Mouse (Mus musculus): ENCODE data around the gene Trim63. TPM values are rescaled to one million over a fixed set of nuclear protein-coding genes. Genes with fewer than 3 reads are reported as not detected.

Gene Trim63
- polyA plus RNA-seq, 1 experiment from 2014 or later = 0.28 TPM

GRCm38 (mm10) chr4:134302084-134302483 is 12.8 kb upstream of the Trim63 start:
- 82% methylated on average over 5 of the region's 5 CpGs for WGBS
- H3K9ac ChIP-seq (replicated peaks) = no peak overlapping the region
- H3K27ac ChIP-seq (replicated peaks) = no peak overlapping the region
- H3K27me3 ChIP-seq = no peaks in the 10 kb centered on the region
- H3K36me3 ChIP-seq = no peaks in the 10 kb centered on the region
- ATAC-seq (ENCODE audit: low FRiP score, low read depth) = no peak
- no peak overlapping the region for H3K4me3 ChIP-seq
- H3K9me3 ChIP-seq = no peaks in the 10 kb centered on the region
- H3K4me1 ChIP-seq = peaks cover 3% of the 10 kb centered on the region
- H3K4me2 ChIP-seq (replicated peaks) = no peak overlapping the region

- Histone ChIP-seq H3K27me3 (no peaks in the 10 kb centered on the region), H3K4me2 (replicated peaks) (no peak overlapping the region), H3K4me1 (peaks cover 11% of the 10 kb centered on the region), H3K27ac (replicated peaks) (no peak overlapping the region), H3K4me3 (no peak overlapping the region), H3K36me3 (no peaks in the 10 kb centered on the region), H3K9ac (replicated peaks) (no peak overlapping the region), H3K9me3 (no peaks in the 10 kb centered on the region)
- 77% methylated on average over 2 of the region's 2 CpGs for WGBS
- no peak for ATAC-seq (ENCODE audit: low FRiP score, low read depth)
Measured at GRCm38 (mm10) chr4:134306963-134307362, 8.0 kb upstream of the Trim63 start.

GRCm38 (mm10) chr4:134307367-134308072 is 7.4 kb upstream of the Trim63 start:
- Histone ChIP-seq H3K9me3 (no peaks in the 10 kb centered on the region), H3K4me3 (no peak overlapping the region), H3K27me3 (no peaks in the 10 kb centered on the region), H3K27ac (replicated peaks) (no peak overlapping the region), H3K4me1 (peaks cover 11% of the 10 kb centered on the region), H3K9ac (replicated peaks) (no peak overlapping the region), H3K4me2 (replicated peaks) (peak overlapping the region; percentile 19; the same call in 1 of the 2 replicates), H3K36me3 (no peaks in the 10 kb centered on the region)
- WGBS = 15% methylated on average over 12 of the region's 12 CpGs
- ATAC-seq (ENCODE audit: low FRiP score, low read depth) = no peak

- peaks cover 15% of the 10 kb centered on the region for H3K4me1 ChIP-seq
Measured at GRCm38 (mm10) chr4:134310106-134310505, 4.8 kb upstream of the Trim63 start.

GRCm38 (mm10) chr4:134310656-134311055 is 4.3 kb upstream of the Trim63 start:
- Histone ChIP-seq H3K36me3 (no peaks in the 10 kb centered on the region), H3K4me1 (peaks cover 15% of the 10 kb centered on the region), H3K9me3 (0 out of 2 replicates have a peak, but pooled peaks cover 4% of the 10 kb centered on the region), H3K9ac (replicated peaks) (no peak overlapping the region), H3K4me2 (replicated peaks) (no peak overlapping the region), H3K27ac (replicated peaks) (no peak overlapping the region), H3K4me3 (no peak overlapping the region), H3K27me3 (no peaks in the 10 kb centered on the region)
- ATAC-seq (ENCODE audit: low FRiP score, low read depth) = no peak
- 91% methylated on average over 9 of the region's 9 CpGs for WGBS

More at GRCm38 (mm10) chr4:134310106-134310505, 4.8 kb upstream of the Trim63 start:
- Histone ChIP-seq H3K36me3 (no peaks in the 10 kb centered on the region), H3K4me3 (no peak overlapping the region), H3K9me3 (0 out of 2 replicates have a peak, but pooled peaks cover 4% of the 10 kb centered on the region), H3K27me3 (no peaks in the 10 kb centered on the region), H3K9ac (replicated peaks) (no peak overlapping the region), H3K27ac (replicated peaks) (no peak overlapping the region), H3K4me2 (replicated peaks) (no peak overlapping the region)
- ATAC-seq (ENCODE audit: low FRiP score, low read depth) = no peak
- WGBS = 88% methylated on average over 7 of the region's 7 CpGs

- WGBS = 89% methylated on average over 9 of the region's 9 CpGs
- Histone ChIP-seq H3K9me3 (0 out of 2 replicates have a peak, but pooled peaks cover 4% of the 10 kb centered on the region), H3K4me2 (replicated peaks) (no peak overlapping the region), H3K4me1 (peaks cover 15% of the 10 kb centered on the region), H3K27me3 (no peaks in the 10 kb centered on the region), H3K27ac (replicated peaks) (no peak overlapping the region), H3K4me3 (no peak overlapping the region), H3K36me3 (no peaks in the 10 kb centered on the region), H3K9ac (replicated peaks) (no peak overlapping the region)
- no peak for ATAC-seq (ENCODE audit: low FRiP score, low read depth)
Measured at GRCm38 (mm10) chr4:134311784-134312183, 3.1 kb upstream of the Trim63 start.

GRCm38 (mm10) chr4:134312341-134312740 is 2.6 kb upstream of the Trim63 start:
- Histone ChIP-seq H3K4me1 (peaks cover 10% of the 10 kb centered on the region), H3K27me3 (no peaks in the 10 kb centered on the region), H3K36me3 (no peaks in the 10 kb centered on the region), H3K27ac (replicated peaks) (no peak overlapping the region), H3K4me2 (replicated peaks) (no peak overlapping the region), H3K4me3 (no peak overlapping the region), H3K9me3 (0 out of 2 replicates have a peak, but pooled peaks cover 4% of the 10 kb centered on the region), H3K9ac (replicated peaks) (no peak overlapping the region)
- 94% methylated on average over 5 of the region's 5 CpGs for WGBS
- no peak for ATAC-seq (ENCODE audit: low FRiP score, low read depth)

- ATAC-seq (ENCODE audit: low FRiP score, low read depth) = no peak
- 95% methylated on average over 6 of the region's 6 CpGs for WGBS
- no peaks in the 10 kb centered on the region for H3K27me3 ChIP-seq
- H3K27ac ChIP-seq (replicated peaks) = no peak overlapping the region
- no peak overlapping the region for H3K4me2 ChIP-seq (replicated peaks)
- no peak overlapping the region for H3K4me3 ChIP-seq
- 0 out of 2 replicates have a peak, but pooled peaks cover 4% of the 10 kb centered on the region for H3K9me3 ChIP-seq
- no peak overlapping the region for H3K9ac ChIP-seq (replicated peaks)
- no peaks in the 10 kb centered on the region for H3K36me3 ChIP-seq
- H3K4me1 ChIP-seq = 0 out of 2 replicates have a peak, but pooled peaks cover 4% of the 10 kb centered on the region
Measured at GRCm38 (mm10) chr4:134312901-134313300, 2.0 kb upstream of the Trim63 start.

- H3K9ac ChIP-seq (replicated peaks) = no peak overlapping the region
- H3K27me3 ChIP-seq = peaks cover 4% of the 10 kb centered on the region; the same call in 1 of the 2 replicates
- no peak overlapping the region for H3K4me3 ChIP-seq
- 0 out of 2 replicates have a peak, but pooled peaks cover 4% of the 10 kb centered on the region for H3K9me3 ChIP-seq
- H3K4me2 ChIP-seq (replicated peaks) = no peak overlapping the region
- H3K27ac ChIP-seq (replicated peaks) = no peak overlapping the region
- WGBS = 86% methylated on average over 4 of the region's 4 CpGs
- no peak for ATAC-seq (ENCODE audit: low FRiP score, low read depth)
- H3K36me3 ChIP-seq = no peaks in the 10 kb centered on the region
- 0 out of 2 replicates have a peak, but pooled peaks cover 4% of the 10 kb centered on the region for H3K4me1 ChIP-seq
Measured at GRCm38 (mm10) chr4:134314081-134314655, 752 bp upstream of the Trim63 start.

- no peak overlapping the region for H3K4me2 ChIP-seq (replicated peaks)
Measured at GRCm38 (mm10) chr4:134315470-134315869, 550 bp downstream of the Trim63 start.

GRCm38 (mm10) chr4:134316390-134316789 is 1.5 kb downstream of the Trim63 start:
- ATAC-seq (ENCODE audit: low FRiP score, low read depth) = no peak

More at GRCm38 (mm10) chr4:134315470-134315869, 550 bp downstream of the Trim63 start:
- 0 out of 2 replicates have a peak, but pooled peaks cover 4% of the 10 kb centered on the region for H3K4me1 ChIP-seq
- H3K9me3 ChIP-seq = 0 out of 2 replicates have a peak, but pooled peaks cover 4% of the 10 kb centered on the region
- H3K4me3 ChIP-seq = no peak overlapping the region
- no peak for ATAC-seq (ENCODE audit: low FRiP score, low read depth)
- H3K36me3 ChIP-seq = no peaks in the 10 kb centered on the region
- H3K27ac ChIP-seq (replicated peaks) = no peak overlapping the region
- no peak overlapping the region for H3K9ac ChIP-seq (replicated peaks)
- H3K27me3 ChIP-seq = peaks cover 4% of the 10 kb centered on the region; the same call in 1 of the 2 replicates
- 84% methylated on average over 9 of the region's 9 CpGs for WGBS

GRCm38 (mm10) chr4:134319074-134319473 is 4.2 kb downstream of the Trim63 start:
- Histone ChIP-seq H3K36me3 (no peaks in the 10 kb centered on the region), H3K27ac (replicated peaks) (no peak overlapping the region), H3K4me2 (replicated peaks) (no peak overlapping the region), H3K4me1 (0 out of 2 replicates have a peak, but pooled peaks cover 4% of the 10 kb centered on the region), H3K4me3 (no peak overlapping the region), H3K9ac (replicated peaks) (no peak overlapping the region), H3K9me3 (no peaks in the 10 kb centered on the region), H3K27me3 (peaks cover 4% of the 10 kb centered on the region; the same call in 1 of the 2 replicates)
- 90% methylated on average over 5 of the region's 5 CpGs for WGBS
- ATAC-seq (ENCODE audit: low FRiP score, low read depth) = no peak

More at GRCm38 (mm10) chr4:134316390-134316789, 1.5 kb downstream of the Trim63 start:
- WGBS = 52% methylated on average over 16 of the region's 16 CpGs
- no peak overlapping the region for H3K4me3 ChIP-seq
- 0 out of 2 replicates have a peak, but pooled peaks cover 4% of the 10 kb centered on the region for H3K9me3 ChIP-seq
- no peak overlapping the region for H3K9ac ChIP-seq (replicated peaks)
- H3K4me1 ChIP-seq = 0 out of 2 replicates have a peak, but pooled peaks cover 4% of the 10 kb centered on the region
- H3K27me3 ChIP-seq = peaks cover 4% of the 10 kb centered on the region; the same call in 1 of the 2 replicates
- H3K27ac ChIP-seq (replicated peaks) = no peak overlapping the region
- H3K36me3 ChIP-seq = no peaks in the 10 kb centered on the region
- H3K4me2 ChIP-seq (replicated peaks) = no peak overlapping the region

Measured in midbrain, embryonic 12.5 days (tissue).